9 mouse cellular contexts compared by ENCODE assay signal in genomic region chr7:134671467-134671901, GRCm38 (mm10). TPM values are rescaled to one million over a fixed set of nuclear protein-coding genes. Genes with fewer than 3 reads are reported as not detected.
A peak's percentile ranks its signal among the peaks of the same experiment; 100 is the strongest.
DNase-seq lines count a peak whose midpoint lies in the region; ATAC-seq and TF ChIP-seq lines count a peak whose summit lies in the region.
"Had no signal": no experiment of that assay in that cellular context is flagged by ENCODE, and none has a peak within 500 bp of the region (broad histone marks: within the 10 kb centered on the region; RNA-seq: fewer than 3 reads in every experiment).

No protein-coding gene starts in this region.

- no peak for TF ChIP-seq EP300 in liver, embryonic 14.5 days (IDR thresholded peaks at IDR 0.05; ENCODE audit: low read depth)

- WGBS in heart, embryonic 12.5 days: 32% methylated on average over 7 of the region's 7 CpGs
- WGBS in hindbrain, embryonic 15.5 days: 38% methylated on average over 7 of the region's 7 CpGs
- 42% methylated on average over 7 of the region's 7 CpGs for WGBS in liver, embryonic 14.5 days (ENCODE audit: insufficient replicate concordance)
- WGBS in stomach, embryonic 14.5 days: 10% methylated on average over 7 of the region's 7 CpGs

- H3K36me3 ChIP-seq in heart, embryonic 12.5 days: no peaks in the 10 kb centered on the region
- no peaks in the 10 kb centered on the region for H3K36me3 ChIP-seq in hindbrain, embryonic 15.5 days
- no peaks in the 10 kb centered on the region for H3K36me3 ChIP-seq in liver, embryonic 14.5 days (replicated peaks; ENCODE audit: control insufficient read depth, insufficient read depth, low read depth)
- no peaks in the 10 kb centered on the region for H3K36me3 ChIP-seq in stomach, embryonic 14.5 days (ENCODE audit: control insufficient read depth, insufficient read depth, low read length)
- H3K36me3 ChIP-seq: G1E had no signal

- H3K9ac ChIP-seq in heart, embryonic 12.5 days: peak overlapping the region; percentile 92
- H3K9ac ChIP-seq in hindbrain, embryonic 15.5 days: no peak overlapping the region; the same call in 1 of the 2 replicates
- H3K9ac ChIP-seq in liver, embryonic 14.5 days (replicated peaks): no peak overlapping the region
- H3K9ac ChIP-seq in stomach, embryonic 14.5 days (replicated peaks; ENCODE audit: low read depth, low read length): peak overlapping the region; percentile 90

- peaks cover 32% of the 10 kb centered on the region for H3K4me1 ChIP-seq in heart, embryonic 12.5 days (replicated peaks)
- H3K4me1 ChIP-seq in hindbrain, embryonic 15.5 days (replicated peaks): peaks cover 15% of the 10 kb centered on the region
- H3K4me1 ChIP-seq in liver, embryonic 14.5 days (replicated peaks; ENCODE audit: control insufficient read depth in 2 of 2, insufficient read depth in 2 of 2, low read length in 1 of 2): peaks cover 0 to 7% of the 10 kb centered on the region in 2 experiments; a peak in 2 of 4 replicates
- peaks cover 24% of the 10 kb centered on the region for H3K4me1 ChIP-seq in stomach, embryonic 14.5 days (ENCODE audit: control insufficient read depth, insufficient read depth, low read length)

- H3K9me3 ChIP-seq in heart, embryonic 12.5 days (replicated peaks): no peaks in the 10 kb centered on the region
- H3K9me3 ChIP-seq in hindbrain, embryonic 15.5 days: no peaks in the 10 kb centered on the region
- no peaks in the 10 kb centered on the region for H3K9me3 ChIP-seq in liver, embryonic 14.5 days (ENCODE audit: control insufficient read depth, low read length)
- H3K9me3 ChIP-seq in stomach, embryonic 14.5 days (ENCODE audit: control insufficient read depth, low read depth, low read length): no peaks in the 10 kb centered on the region

- peak overlapping the region; percentile 76 for H3K4me3 ChIP-seq in heart, embryonic 12.5 days
- H3K4me3 ChIP-seq in hindbrain, embryonic 15.5 days: peak overlapping the region; percentile 54
- H3K4me3 ChIP-seq in liver, embryonic 14.5 days (ENCODE audit: insufficient read depth in 1 of 2, low read depth in 2 of 2, low read length in 2 of 2): peak overlapping the region; percentile 59 to 63
- peak overlapping the region; percentile 64 for H3K4me3 ChIP-seq in stomach, embryonic 14.5 days (ENCODE audit: low read depth, low read length)

- H3K4me2 ChIP-seq in heart, embryonic 12.5 days: peak overlapping the region; percentile 85
- peak overlapping the region; percentile 90 for H3K4me2 ChIP-seq in hindbrain, embryonic 15.5 days
- H3K4me2 ChIP-seq in liver, embryonic 14.5 days (ENCODE audit: low read depth): peak overlapping the region; percentile 51
- peak overlapping the region; percentile 77 for H3K4me2 ChIP-seq in stomach, embryonic 14.5 days (replicated peaks; ENCODE audit: low read depth, low read length)

- no peaks in the 10 kb centered on the region for H3K27me3 ChIP-seq in heart, embryonic 12.5 days (replicated peaks)
- peaks cover 28% of the 10 kb centered on the region for H3K27me3 ChIP-seq in hindbrain, embryonic 15.5 days
- peaks cover 9% of the 10 kb centered on the region for H3K27me3 ChIP-seq in liver, embryonic 14.5 days (ENCODE audit: control insufficient read depth, insufficient read depth, low read length)
- H3K27me3 ChIP-seq in stomach, embryonic 14.5 days (ENCODE audit: control insufficient read depth, insufficient read depth, low read length): no peaks in the 10 kb centered on the region

- no peak for DNase-seq in heart, postnatal 4 days
- DNase-seq in embryo, embryonic 10.5 days (ENCODE audit: low spot score): peak; percentile 49
- DNase-seq in liver, embryonic 14.5 days (ENCODE audit: low read depth in 3 of 3, low spot score in 3 of 3): no peak
- DNase-seq in T-cell, adult 2 months (ENCODE audit: low spot score): no peak

- no peak for ATAC-seq in heart, embryonic 12.5 days (ENCODE audit: insufficient number of reproducible peaks, low FRiP score)
- no peak for ATAC-seq in hindbrain, embryonic 15.5 days (ENCODE audit: low FRiP score, low read depth)
- no peak for ATAC-seq in liver, embryonic 14.5 days (ENCODE audit: insufficient read depth)
- 0 out of 2 replicates have a peak, but pooled peaks have one; percentile 19 for ATAC-seq in stomach, embryonic 14.5 days (ENCODE audit: insufficient number of reproducible peaks, insufficient read depth, low FRiP score, low read depth)
- no peak for ATAC-seq in granulocyte monocyte progenitor cell, adult 5-6 weeks (replicated peaks; ENCODE audit: poor library complexity, severe bottlenecking)

- no peak for TF ChIP-seq CTCF in liver, embryonic 14.5 days (IDR thresholded peaks at IDR 0.05; ENCODE audit: low read depth)

- H3K27ac ChIP-seq in heart, embryonic 12.5 days (ENCODE audit: poor library complexity, severe bottlenecking): peak overlapping the region; percentile 83
- no peak overlapping the region for H3K27ac ChIP-seq in hindbrain, embryonic 15.5 days (replicated peaks)
- H3K27ac ChIP-seq in liver, embryonic 14.5 days: no peak overlapping the region
- H3K27ac ChIP-seq in stomach, embryonic 14.5 days (ENCODE audit: low read length): peak overlapping the region; percentile 93

RNA-seq across cellular contexts. Expression of gene Dock1, which starts 1.0 kb away (rescaled TPM):
- polyA plus RNA-seq in heart, embryonic 12.5 days (2016; fragmentation: Nextera tagmentation; extraction: Ambion mirVana): 31.9 and 32.1 TPM in 2 replicates
- total RNA-seq in heart, postnatal 4 days (2021): 10 to 100 TPM; 53.7 to 56.5 TPM
- polyA plus RNA-seq in hindbrain, embryonic 15.5 days (2015; fragmentation: Nextera tagmentation; extraction: Ambion mirVana): 8.7 and 9.2 TPM in 2 replicates
- polyA plus RNA-seq in liver, embryonic 14.5 days (2012; rRNA removed): 1.4 and 1.9 TPM in 2 replicates
- polyA plus RNA-seq in liver, embryonic 14.5 days (2014; fragmentation: Nextera tagmentation; extraction: Ambion mirVana): 2.5 and 2.6 TPM in 2 replicates
- polyA plus RNA-seq in stomach, embryonic 14.5 days (2014; fragmentation: Nextera tagmentation; extraction: Ambion mirVana): 48.4 and 48.6 TPM in 2 replicates
- 19.7 and 22.5 TPM in 2 replicates for total RNA-seq in granulocyte monocyte progenitor cell, adult 5-6 weeks (2014; fragmentation: Nextera tagmentation)
- total RNA-seq in granulocyte monocyte progenitor cell, adult 5-6 weeks (2017): 14.0 and 16.2 TPM in 2 replicates
- total RNA-seq: G1E had no signal
- polyA plus RNA-seq: G1E had no signal

Comparison
In these comparisons a context has a peak if more than half of its experiments do, and no peak if none do; other contexts are left out.
1. H3K27ac ChIP-seq: peak in heart, embryonic 12.5 days (single experiment) and stomach, embryonic 14.5 days (single experiment); none in hindbrain, embryonic 15.5 days (single experiment) and liver, embryonic 14.5 days (single experiment).
2. H3K9ac ChIP-seq: peak in heart, embryonic 12.5 days (single experiment) and stomach, embryonic 14.5 days (single experiment); none in hindbrain, embryonic 15.5 days (single experiment) and liver, embryonic 14.5 days (single experiment).
3. Peak in every context shown above with its lines, with median percentiles within 50 percentile points of each other: H3K4me2 ChIP-seq and H3K4me3 ChIP-seq.